Mouse (Mus musculus) spleen, adult 2 months (tissue): ENCODE data around the gene Pxdc1. TPM values are rescaled to one million over a fixed set of nuclear protein-coding genes. Genes with fewer than 3 reads are reported as not detected.

Experiments
- DNase-seq, 2 experiments: peaks; one replicate each; pipeline versions ENCODE4 v3.0.0 to v3.0.0-alpha.2; 2012 to 2021; ENCODE audit warnings: low spot score in 2 of 2, low read depth in 1 of 2
- H3K27ac ChIP-seq: fragments of 200-500 bp; 2 replicates; pipeline ENCODE4 v1.5.1; 2012; ENCODE audit warnings: low read length, inconsistent platforms; ENCODE audit not compliant: insufficient read depth
- H3K27me3 ChIP-seq: fragments of 200-500 bp; 2 replicates; pipeline ENCODE4 v1.6.1; 2012; ENCODE audit warnings: mild to moderate bottlenecking, moderate library complexity, low read length, inconsistent platforms; ENCODE audit not compliant: control insufficient read depth, insufficient read depth
- H3K36me3 ChIP-seq: fragments of 200-500 bp; 2 replicates; pipeline ENCODE4 v1.6.1; 2012; ENCODE audit warnings: mild to moderate bottlenecking, low read length, inconsistent platforms; ENCODE audit not compliant: control insufficient read depth, insufficient read depth
- H3K4me1 ChIP-seq: fragments of 200-500 bp; 2 replicates; pipeline ENCODE4 v1.6.1; 2011; ENCODE audit warnings: inconsistent platforms; ENCODE audit not compliant: control insufficient read depth, insufficient read depth, insufficient read length
- H3K4me3 ChIP-seq: fragments of 200-500 bp; 2 replicates; pipeline ENCODE4 v1.5.1; 2011; ENCODE audit warnings: mild to moderate bottlenecking, inconsistent platforms; ENCODE audit not compliant: insufficient read depth, insufficient read length; ENCODE audit errors: extremely low read depth
- CTCF ChIP-seq: fragments of 200-500 bp; IDR thresholded peaks from 2 replicates; pipeline ENCODE4 v1.5.1; 2011; ENCODE audit warnings: mild to moderate bottlenecking, inconsistent platforms; ENCODE audit not compliant: insufficient read depth, insufficient read length, insufficient replicate concordance; ENCODE audit errors: extremely low read depth
- POLR2A ChIP-seq: fragments of 200-500 bp; IDR thresholded peaks from 2 replicates; pipeline ENCODE4 v1.6.1; 2011; ENCODE audit warnings: low read depth, low read length, inconsistent platforms
- WGBS: fragments of 180-500 bp; shearing (Covaris S2); methylation state at CpG from one replicate; pipeline ENCODE4 v1.1.7; 2018; 5-methylcytosine and 5-hydroxymethylcytosine counted together
- polyA plus RNA-seq: library from polyadenylated mRNA; depleted of rRNA; stranded (reverse); fragments of >200 nt; gene quantifications from 2 replicates; pipeline ENCODE4 v1.2.3, GENCODE M21; 2012; rRNA removed

The Pxdc1 gene
- polyA plus RNA-seq, 1 experiment, result 41.9 TPM

GRCm38 (mm10) chr13:34605884-34606283 is 47.4 kb downstream of the Pxdc1 start:
- no peak for DNase-seq
- H3K27me3 ChIP-seq, result no peaks in the 10 kb centered on the region
- 89% methylated on average over 3 of the region's 3 CpGs for WGBS
- no peak overlapping the region for H3K4me3 ChIP-seq
- no peaks in the 10 kb centered on the region for H3K4me1 ChIP-seq
- no peak overlapping the region for H3K27ac ChIP-seq
- no peak for TF ChIP-seq CTCF
- TF ChIP-seq POLR2A, result no peak
- H3K36me3 ChIP-seq, result no peaks in the 10 kb centered on the region

- no peak overlapping the region for H3K4me3 ChIP-seq
- DNase-seq, result no peak
- TF ChIP-seq CTCF, result no peak
- TF ChIP-seq POLR2A, result no peak
Measured at GRCm38 (mm10) chr13:34605206-34605605, 48.1 kb downstream of the Pxdc1 start.

GRCm38 (mm10) chr13:34604406-34604805 is 48.9 kb downstream of the Pxdc1 start:
- no peak overlapping the region for H3K27ac ChIP-seq
- no peak for DNase-seq
- no peak for TF ChIP-seq POLR2A
- H3K36me3 ChIP-seq, result no peaks in the 10 kb centered on the region
- H3K4me3 ChIP-seq, result no peak overlapping the region
- H3K4me1 ChIP-seq, result no peaks in the 10 kb centered on the region
- 92% methylated on average over 1 of the region's 1 CpGs for WGBS
- no peaks in the 10 kb centered on the region for H3K27me3 ChIP-seq

More at GRCm38 (mm10) chr13:34605206-34605605, 48.1 kb downstream of the Pxdc1 start:
- H3K27me3 ChIP-seq, result no peaks in the 10 kb centered on the region
- no peak overlapping the region for H3K27ac ChIP-seq
- no peaks in the 10 kb centered on the region for H3K4me1 ChIP-seq
- 81% methylated on average over 5 of the region's 5 CpGs for WGBS
- H3K36me3 ChIP-seq, result no peaks in the 10 kb centered on the region

- no peaks in the 10 kb centered on the region for H3K27me3 ChIP-seq
- H3K27ac ChIP-seq, result no peak overlapping the region
- TF ChIP-seq CTCF (no peak), POLR2A (no peak)
- H3K36me3 ChIP-seq, result no peaks in the 10 kb centered on the region
- H3K4me3 ChIP-seq, result no peak overlapping the region
- WGBS, result 71% methylated on average over 2 of the region's 2 CpGs
- no peaks in the 10 kb centered on the region for H3K4me1 ChIP-seq
- no peak for DNase-seq
Measured at GRCm38 (mm10) chr13:34602757-34603156, 50.5 kb downstream of the Pxdc1 start.

GRCm38 (mm10) chr13:34596797-34597196 is 56.5 kb downstream of the Pxdc1 start:
- H3K27ac ChIP-seq, result no peak overlapping the region
- no peak for TF ChIP-seq CTCF
- DNase-seq, result no peak
- no peaks in the 10 kb centered on the region for H3K27me3 ChIP-seq
- no peak overlapping the region for H3K4me3 ChIP-seq
- no peaks in the 10 kb centered on the region for H3K36me3 ChIP-seq
- no peaks in the 10 kb centered on the region for H3K4me1 ChIP-seq

Other genes with a start within 250 kb of the Pxdc1 start
- not detected in 2 replicates for gene Fam50b, start 81.4 kb upstream of the Pxdc1 start, polyA plus RNA-seq
- gene Prpf4b, start 221.8 kb upstream of the Pxdc1 start, polyA plus RNA-seq, result 6.8 and 9.1 TPM in 2 replicates